Mouse (Mus musculus) intestine, embryonic 16.5 days (tissue): ENCODE measurements around the gene Camk2g. TPM values are rescaled to one million over a fixed set of nuclear protein-coding genes. Genes with fewer than 3 reads are reported as not detected.

Experiments used
- ATAC-seq: fragments of 200-750 bp; cut with Nextera tagmentation; 2 replicates; pipeline ENCODE4 v1.8.0; 2017; ENCODE audit warnings: moderate TSS enrichment, moderate library complexity
- H3K27ac ChIP-seq: fragments of 300-500 bp; sonication (generic); 2 replicates; pipeline ENCODE4 v1.5.1; 2014; ENCODE audit warnings: mild to moderate bottlenecking, low read length
- H3K27me3 ChIP-seq: fragments of 300-500 bp; sonication (generic); replicated peaks from 2 replicates; pipeline ENCODE4 v1.6.1; 2014; ENCODE audit warnings: low read length, control low read depth, mixed read lengths; ENCODE audit not compliant: control insufficient read depth, insufficient read depth
- H3K36me3 ChIP-seq: fragments of 300-500 bp; sonication (generic); 2 replicates; pipeline ENCODE4 v1.6.1; 2014; ENCODE audit warnings: low read length, control low read depth; ENCODE audit not compliant: control insufficient read depth, insufficient read depth
- H3K4me1 ChIP-seq: fragments of 300-500 bp; sonication (generic); 2 replicates; pipeline ENCODE4 v1.6.1; 2014; ENCODE audit warnings: low read length, control low read depth, mixed read lengths; ENCODE audit not compliant: control insufficient read depth, insufficient read depth
- H3K4me2 ChIP-seq: fragments of 300-500 bp; sonication (generic); 2 replicates; pipeline ENCODE4 v1.6.1; 2014; ENCODE audit warnings: low read depth, low read length, control low read depth
- H3K4me3 ChIP-seq: fragments of 300-500 bp; sonication (generic); 2 replicates; pipeline ENCODE4 v1.5.1; 2014; ENCODE audit warnings: mild to moderate bottlenecking, low read length
- H3K9ac ChIP-seq: fragments of 300-500 bp; sonication (generic); 2 replicates; pipeline ENCODE4 v1.6.1; 2014; ENCODE audit warnings: low read depth, low read length
- H3K9me3 ChIP-seq: fragments of 300-500 bp; sonication (generic); 2 replicates; pipeline ENCODE4 v1.6.1; 2016; ENCODE audit warnings: low read length, control low read depth; ENCODE audit not compliant: control insufficient read depth
- WGBS: fragments of 180-500 bp; shearing (Covaris S2); extraction: QIAGEN DNeasy Blood & Tissue Kit; methylation state at CpG from one replicate; pipeline ENCODE4 v1.1.7; 2014; 5-methylcytosine and 5-hydroxymethylcytosine counted together
- polyA plus RNA-seq: library from polyadenylated mRNA; unstranded; fragments of >200 nt; fragmentation: Nextera tagmentation; extraction: Ambion mirVana; gene quantifications from 2 replicates; pipeline ENCODE4 v1.2.1, GENCODE M21; 2015

Gene Camk2g
- polyA plus RNA-seq, 1 experiment from 2014 or later, result 35.8 TPM

- no peak for ATAC-seq
- H3K4me3 ChIP-seq, result no peak overlapping the region
- H3K27ac ChIP-seq, result no peak overlapping the region
- H3K4me2 ChIP-seq, result no peak overlapping the region
- 90% methylated on average over 8 of the region's 8 CpGs for WGBS
- peaks cover 4% of the 10 kb centered on the region for H3K36me3 ChIP-seq
- peaks cover under 1% of the 10 kb centered on the region for H3K4me1 ChIP-seq
- H3K27me3 ChIP-seq, result no peaks in the 10 kb centered on the region
- H3K9ac ChIP-seq, result no peak overlapping the region
- no peaks in the 10 kb centered on the region for H3K9me3 ChIP-seq
These were observed 13.7 kb downstream of the Camk2g start for GRCm38 (mm10) chr14:20780217-20780616.

- Histone ChIP-seq H3K27ac (no peak overlapping the region), H3K9me3 (no peaks in the 10 kb centered on the region), H3K36me3 (peaks cover 4% of the 10 kb centered on the region), H3K9ac (no peak overlapping the region), H3K4me2 (no peak overlapping the region), H3K27me3 (no peaks in the 10 kb centered on the region), H3K4me1 (peaks cover under 1% of the 10 kb centered on the region), H3K4me3 (no peak overlapping the region)
- ATAC-seq, result no peak
- WGBS, result 95% methylated on average over 8 of the region's 8 CpGs
These were observed 15.4 kb downstream of the Camk2g start for GRCm38 (mm10) chr14:20778496-20778895.

GRCm38 (mm10) chr14:20775661-20776060 lies 18.2 kb downstream of the Camk2g start:
- ATAC-seq, result no peak
- Histone ChIP-seq H3K9ac (no peak overlapping the region), H3K9me3 (no peaks in the 10 kb centered on the region), H3K27me3 (no peaks in the 10 kb centered on the region), H3K4me1 (peaks cover 9% of the 10 kb centered on the region), H3K4me2 (no peak overlapping the region), H3K36me3 (peaks cover 4% of the 10 kb centered on the region), H3K27ac (no peak overlapping the region), H3K4me3 (no peak overlapping the region)
- WGBS, result 45% methylated on average over 6 of the region's 6 CpGs

GRCm38 (mm10) chr14:20773410-20773809 lies 20.5 kb downstream of the Camk2g start:
- Histone ChIP-seq H3K4me2 (no peak overlapping the region), H3K9me3 (no peaks in the 10 kb centered on the region), H3K9ac (no peak overlapping the region), H3K4me1 (peaks cover 9% of the 10 kb centered on the region), H3K36me3 (peaks cover 9% of the 10 kb centered on the region), H3K27me3 (no peaks in the 10 kb centered on the region), H3K27ac (no peak overlapping the region), H3K4me3 (no peak overlapping the region)
- WGBS, result 64% methylated on average over 3 of the region's 3 CpGs
- ATAC-seq, result peak; percentile 54

GRCm38 (mm10) chr14:20772808-20773207 lies 21.1 kb downstream of the Camk2g start:
- Histone ChIP-seq H3K27me3 (no peaks in the 10 kb centered on the region), H3K4me3 (no peak overlapping the region), H3K27ac (no peak overlapping the region), H3K9ac (no peak overlapping the region), H3K36me3 (peaks cover 9% of the 10 kb centered on the region), H3K4me1 (peaks cover 9% of the 10 kb centered on the region), H3K4me2 (no peak overlapping the region), H3K9me3 (no peaks in the 10 kb centered on the region)
- WGBS, result 67% methylated on average over 6 of the region's 6 CpGs
- no peak for ATAC-seq

- peak; percentile 22 for ATAC-seq
- Histone ChIP-seq H3K27me3 (no peaks in the 10 kb centered on the region), H3K9ac (no peak overlapping the region), H3K9me3 (no peaks in the 10 kb centered on the region), H3K4me3 (no peak overlapping the region), H3K4me1 (peaks cover 9% of the 10 kb centered on the region), H3K36me3 (peaks cover 5% of the 10 kb centered on the region), H3K27ac (no peak overlapping the region), H3K4me2 (no peak overlapping the region)
- WGBS, result 69% methylated on average over 3 of the region's 3 CpGs
These were observed 21.9 kb downstream of the Camk2g start for GRCm38 (mm10) chr14:20771941-20772340.

GRCm38 (mm10) chr14:20768581-20768980 lies 25.3 kb downstream of the Camk2g start:
- H3K4me2 ChIP-seq, result no peak overlapping the region
- peak overlapping the region; percentile 52 for H3K27ac ChIP-seq
- H3K9me3 ChIP-seq, result no peaks in the 10 kb centered on the region
- peaks cover 9% of the 10 kb centered on the region for H3K4me1 ChIP-seq
- ATAC-seq, result peak; percentile 34; the same call in 1 of the 2 replicates
- peaks cover 10% of the 10 kb centered on the region; the same call in 1 of the 2 replicates for H3K36me3 ChIP-seq
- no peak overlapping the region for H3K4me3 ChIP-seq
- no peak overlapping the region for H3K9ac ChIP-seq
- 67% methylated on average over 5 of the region's 5 CpGs for WGBS
- no peaks in the 10 kb centered on the region for H3K27me3 ChIP-seq

GRCm38 (mm10) chr14:20767936-20768335 lies 26.0 kb downstream of the Camk2g start:
- WGBS, result 91% methylated on average over 7 of the region's 7 CpGs
- H3K36me3 ChIP-seq, result peaks cover 10% of the 10 kb centered on the region; the same call in 1 of the 2 replicates
- H3K27ac ChIP-seq, result peak overlapping the region; percentile 33; the same call in 1 of the 2 replicates

GRCm38 (mm10) chr14:20765642-20766258 lies 28.1 kb downstream of the Camk2g start:
- peak overlapping the region; percentile 23; the same call in 1 of the 2 replicates for H3K27ac ChIP-seq
- ATAC-seq, result peak; percentile 78
- no peak overlapping the region for H3K9ac ChIP-seq
- no peak overlapping the region for H3K4me3 ChIP-seq
- 29% methylated on average over 12 of the region's 12 CpGs for WGBS
- no peaks in the 10 kb centered on the region; the same call in 1 of the 2 replicates for H3K4me1 ChIP-seq
- H3K36me3 ChIP-seq, result peaks cover 10% of the 10 kb centered on the region; the same call in 1 of the 2 replicates
- H3K27me3 ChIP-seq, result no peaks in the 10 kb centered on the region
- no peak overlapping the region for H3K4me2 ChIP-seq
- H3K9me3 ChIP-seq, result no peaks in the 10 kb centered on the region

More at GRCm38 (mm10) chr14:20767936-20768335, 26.0 kb downstream of the Camk2g start:
- Histone ChIP-seq H3K4me1 (peaks cover 3% of the 10 kb centered on the region), H3K4me3 (no peak overlapping the region), H3K4me2 (no peak overlapping the region), H3K9me3 (no peaks in the 10 kb centered on the region), H3K27me3 (no peaks in the 10 kb centered on the region), H3K9ac (no peak overlapping the region)
- ATAC-seq, result no peak
